ENCODE assay signal across 8 mouse cellular contexts in the genomic region with DNA sequence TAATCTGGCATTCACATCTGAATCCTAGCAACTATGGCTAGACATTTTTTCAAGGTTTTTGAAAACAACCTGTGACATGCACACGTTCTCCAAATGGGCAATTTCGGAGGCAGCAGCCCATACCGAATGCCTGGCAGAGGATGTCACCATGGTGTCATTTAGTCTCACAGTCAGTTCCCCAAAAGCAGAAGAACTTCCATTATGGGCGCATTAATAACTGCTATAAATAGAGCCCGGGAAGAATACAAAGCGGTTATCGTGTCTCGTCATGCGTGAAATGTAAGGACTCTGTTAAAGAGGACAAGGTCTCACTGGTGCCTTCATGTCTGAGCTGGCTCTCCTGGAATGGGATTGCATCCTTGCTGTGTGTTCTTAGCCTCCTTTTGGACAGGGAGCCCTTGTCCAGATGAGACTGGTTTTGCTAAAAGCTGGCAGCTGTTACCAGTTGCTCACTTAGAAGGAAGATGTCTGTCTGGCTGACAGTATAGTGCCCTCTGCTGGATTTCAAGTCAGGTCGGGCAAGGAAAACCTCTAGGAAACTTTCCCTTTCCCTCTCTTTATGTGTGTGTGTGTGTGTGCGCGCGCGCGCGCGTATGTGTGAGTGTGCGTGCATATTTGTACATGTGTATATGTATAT. TPM values are rescaled to one million over a fixed set of nuclear protein-coding genes. Genes with fewer than 3 reads are reported as not detected.
A peak's percentile ranks its signal among the peaks of the same experiment; 100 is the strongest.
DNase-seq lines count a peak whose midpoint lies in the region; ATAC-seq and TF ChIP-seq lines count a peak whose summit lies in the region.

No protein-coding gene starts in this region.

- peak; percentile 45 for TF ChIP-seq CTCF in liver, embryonic 14.5 days (IDR thresholded peaks at IDR 0.05; ENCODE audit: low read depth)
- peak; percentile 66 for TF ChIP-seq CTCF in Patski (IDR thresholded peaks at IDR 0.05)

- no peak overlapping the region for H3K4me2 ChIP-seq in liver, embryonic 14.5 days (ENCODE audit: low read depth)
- H3K4me2 ChIP-seq in liver, embryonic 11.5 days = no peak overlapping the region

- no peaks in the 10 kb centered on the region for H3K9me3 ChIP-seq in liver, embryonic 14.5 days (ENCODE audit: control insufficient read depth, low read length)
- no peaks in the 10 kb centered on the region for H3K9me3 ChIP-seq in liver, embryonic 11.5 days (ENCODE audit: control insufficient read depth, low read length)

- peak; percentile 11 to 27 for DNase-seq in cerebellum, adult 18-20 months
- DNase-seq in cerebellum, adult 11-12 months = no peak
- DNase-seq in liver, embryonic 14.5 days (ENCODE audit: low read depth in 3 of 3, low spot score in 3 of 3) = no peak
- DNase-seq in liver, embryonic 11.5 days (ENCODE audit: low spot score) = no peak
- DNase-seq in Patski (ENCODE audit: low read depth, low spot score) = no peak
- no peak for DNase-seq in urinary bladder, adult 2 months (ENCODE audit: low spot score)
- DNase-seq in urinary bladder, postnatal 36 days (ENCODE audit: low spot score in 2 of 2) = no peak

- no peaks in the 10 kb centered on the region; a peak in 1 of 4 replicates for H3K4me1 ChIP-seq in liver, embryonic 14.5 days (replicated peaks; ENCODE audit: control insufficient read depth in 2 of 2, insufficient read depth in 2 of 2, low read length in 1 of 2)
- H3K4me1 ChIP-seq in liver, embryonic 11.5 days (replicated peaks; ENCODE audit: control insufficient read depth, insufficient read depth, low read length) = no peaks in the 10 kb centered on the region

- TF ChIP-seq EP300 in liver, embryonic 14.5 days (IDR thresholded peaks at IDR 0.05; ENCODE audit: low read depth) = no peak

- no peak overlapping the region for H3K27ac ChIP-seq in liver, embryonic 14.5 days
- H3K27ac ChIP-seq in liver, embryonic 11.5 days (ENCODE audit: low read depth, low read length) = no peak overlapping the region

- no peak overlapping the region for H3K9ac ChIP-seq in liver, embryonic 14.5 days (replicated peaks)
- no peak overlapping the region for H3K9ac ChIP-seq in liver, embryonic 11.5 days (ENCODE audit: low read depth, low read length)

- H3K4me3 ChIP-seq in liver, embryonic 14.5 days (ENCODE audit: insufficient read depth in 1 of 2, low read depth in 2 of 2, low read length in 2 of 2) = no peak overlapping the region
- H3K4me3 ChIP-seq in liver, embryonic 11.5 days (ENCODE audit: low read depth, low read length) = no peak overlapping the region

- in situ Hi-C loops in Patski (cut with MboI; ENCODE audit: low pct_unique_long_range_greater_than_20kb) = no loop called here

- CTCF ChIA-PET in Patski (lab: Charles Lee) = interaction anchor here (1.9 kb wide), 1 partner anchor 312 kb away, joined by 14 read pairs; no protein-coding TSS in a partner anchor

- 75% methylated on average over 18 of the region's 18 CpGs for WGBS in liver, embryonic 14.5 days (ENCODE audit: insufficient replicate concordance)
- WGBS in liver, embryonic 11.5 days = 84% methylated on average over 18 of the region's 18 CpGs

- POLR2A ChIA-PET in Patski (lab: Charles Lee) = no interaction called here

- no peaks in the 10 kb centered on the region for H3K27me3 ChIP-seq in liver, embryonic 14.5 days (ENCODE audit: control insufficient read depth, insufficient read depth, low read length)
- H3K27me3 ChIP-seq in liver, embryonic 11.5 days (replicated peaks; ENCODE audit: control insufficient read depth, insufficient read depth, low read length) = no peaks in the 10 kb centered on the region
- H3K27me3 ChIP-seq in Patski = no peaks in the 10 kb centered on the region

- H3K36me3 ChIP-seq in liver, embryonic 14.5 days (replicated peaks; ENCODE audit: control insufficient read depth, insufficient read depth, low read depth) = no peaks in the 10 kb centered on the region
- H3K36me3 ChIP-seq in liver, embryonic 11.5 days (ENCODE audit: control insufficient read depth, insufficient read depth, low read length) = no peaks in the 10 kb centered on the region

- ATAC-seq in liver, embryonic 14.5 days (ENCODE audit: insufficient read depth) = no peak
- no peak for ATAC-seq in liver, embryonic 11.5 days (replicated peaks; ENCODE audit: low FRiP score)
- no peak for ATAC-seq in Patski
- peak; percentile 21; the same call in 1 of the 2 replicates for ATAC-seq in granulocyte monocyte progenitor cell, adult 5-6 weeks (replicated peaks; ENCODE audit: poor library complexity, severe bottlenecking)

RNA-seq across cellular contexts. Expression of gene Syk, which starts 17.8 kb away (rescaled TPM):
- polyA plus RNA-seq in liver, embryonic 14.5 days (2012; rRNA removed) = 3.4 and 4.3 TPM in 2 replicates
- 4.2 and 4.3 TPM in 2 replicates for polyA plus RNA-seq in liver, embryonic 14.5 days (2014; fragmentation: Nextera tagmentation; extraction: Ambion mirVana)
- 10.1 and 10.7 TPM in 2 replicates for polyA plus RNA-seq in liver, embryonic 11.5 days (2014; fragmentation: Nextera tagmentation; extraction: Ambion mirVana)
- polyA plus RNA-seq in Patski (2021) = not detected
- total RNA-seq in granulocyte monocyte progenitor cell, adult 5-6 weeks (2014; fragmentation: Nextera tagmentation) = 60.0 and 80.7 TPM in 2 replicates
- total RNA-seq in granulocyte monocyte progenitor cell, adult 5-6 weeks (2017) = 64.1 and 70.9 TPM in 2 replicates
- 4.1 and 5.0 TPM in 2 replicates for polyA plus RNA-seq in urinary bladder, adult 2 months (2012; rRNA removed)

RNA-seq across cellular contexts. Expression of gene Diras2, which starts 34.1 kb away (rescaled TPM):
- polyA plus RNA-seq in liver, embryonic 14.5 days (2012; rRNA removed) = 0.16 and 0.20 TPM in 2 replicates
- 0.03 and 0.06 TPM in 2 replicates for polyA plus RNA-seq in liver, embryonic 14.5 days (2014; fragmentation: Nextera tagmentation; extraction: Ambion mirVana)
- polyA plus RNA-seq in liver, embryonic 11.5 days (2014; fragmentation: Nextera tagmentation; extraction: Ambion mirVana) = 0.05 and 0.10 TPM in 2 replicates
- not detected for polyA plus RNA-seq in Patski (2021)
- total RNA-seq in granulocyte monocyte progenitor cell, adult 5-6 weeks (2014; fragmentation: Nextera tagmentation) = 1.4 and 3.8 TPM in 2 replicates
- total RNA-seq in granulocyte monocyte progenitor cell, adult 5-6 weeks (2017) = 2.7 and 4.5 TPM in 2 replicates
- polyA plus RNA-seq in urinary bladder, adult 2 months (2012; rRNA removed) = 6.0 and 9.8 TPM in 2 replicates

Comparison
In these comparisons a context has a peak if more than half of its experiments do, and no peak if none do; other contexts are left out.
1. DNase-seq: peak in cerebellum, adult 18-20 months (2 of 2); none in cerebellum, adult 11-12 months (single experiment), liver, embryonic 14.5 days (0 of 3), liver, embryonic 11.5 days (single experiment), Patski (single experiment), urinary bladder, adult 2 months (single experiment) and urinary bladder, postnatal 36 days (0 of 2).